Mouse (Mus musculus) brain, embryonic 14.5 days (tissue): Measurements from ENCODE around the gene Map2k2.
A peak's percentile ranks its signal among the peaks of the same experiment; 100 is the strongest.

Experiments used
- CTCF ChIP-seq: fragments of 200-500 bp; IDR thresholded peaks from 2 replicates; pipeline ENCODE4 v1.5.1; 2012; ENCODE audit warnings: inconsistent platforms, mild to moderate bottlenecking, moderate library complexity, borderline replicate concordance; ENCODE audit not compliant: insufficient read depth, insufficient read length; ENCODE audit errors: extremely low read depth
- POLR2A ChIP-seq: fragments of 200-500 bp; IDR thresholded peaks from 2 replicates; pipeline ENCODE4 v1.6.1; 2012; ENCODE audit warnings: mild to moderate bottlenecking, inconsistent platforms, borderline replicate concordance; ENCODE audit not compliant: poor library complexity, insufficient read depth, insufficient read length, severe bottlenecking; ENCODE audit errors: extremely low read depth

DNA sequence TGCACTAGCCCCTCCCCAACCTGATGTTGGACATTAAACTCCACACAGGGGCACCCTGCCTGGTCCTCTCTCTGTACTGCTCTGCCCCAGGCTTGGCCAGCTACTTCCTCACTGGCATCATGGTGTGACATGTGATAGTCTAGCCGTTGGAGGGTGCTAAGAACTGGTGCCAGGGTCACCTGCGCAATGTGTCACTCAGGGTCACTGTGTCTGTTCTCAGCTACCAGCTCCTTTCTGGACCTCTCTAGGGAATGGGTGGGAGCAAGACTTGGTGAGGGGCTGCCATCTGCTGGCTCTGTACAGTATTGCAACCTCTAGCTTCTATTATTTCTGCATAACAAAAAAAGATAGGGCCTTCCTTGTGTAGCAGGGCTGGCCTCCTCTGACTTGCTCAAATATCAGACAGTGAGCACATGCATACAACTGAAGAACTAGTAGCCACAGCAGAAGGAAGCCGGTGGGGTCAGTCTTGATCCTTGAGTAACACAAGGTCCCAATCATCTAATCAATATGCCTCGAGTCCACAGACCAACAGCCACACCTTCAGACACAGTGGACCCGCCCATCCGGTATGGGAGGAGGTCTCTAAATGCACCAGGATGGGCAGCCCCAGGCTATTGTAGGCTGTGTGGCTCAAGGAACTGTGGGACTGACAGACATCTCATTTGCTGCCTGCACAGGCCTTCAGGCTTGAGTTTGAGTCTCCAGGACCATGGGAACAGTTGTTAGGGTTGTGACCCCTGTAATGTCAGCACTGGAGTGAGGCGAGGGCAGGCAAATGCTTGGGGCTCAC is 23.4 kb upstream of the Map2k2 start:
- peak; percentile 76 for TF ChIP-seq CTCF
- TF ChIP-seq POLR2A, result no peak
